Mouse (Mus musculus): ENCODE measurements around the gene Luc7l. TPM values are rescaled to one million over a fixed set of nuclear protein-coding genes. Genes with fewer than 3 reads are reported as not detected.
"Not testable (repeated sequence)": the region's sequence is repeated elsewhere in the genome, so short reads cannot be mapped to it uniquely, and the experiment has no call there.

Gene Luc7l
- total RNA-seq, 2 experiments from 2014 or later, result 44.7 to 62.8 TPM

GRCm38 (mm10) chr17:26253399-26253798 lies 703 bp downstream of the Luc7l start:
- DNase-seq, result no peak

GRCm38 (mm10) chr17:26255313-26255712 lies 2.6 kb downstream of the Luc7l start:
- DNase-seq, result no peak

GRCm38 (mm10) chr17:26261826-26262225 lies 9.1 kb downstream of the Luc7l start:
- DNase-seq, result no peak

- DNase-seq, result no peak
These were observed 9.7 kb downstream of the Luc7l start for GRCm38 (mm10) chr17:26262384-26262783.

GRCm38 (mm10) chr17:26268851-26269250 lies 16.2 kb downstream of the Luc7l start:
- no peak for DNase-seq

- not testable (repeated sequence) for DNase-seq
These were observed 16.9 kb downstream of the Luc7l start for GRCm38 (mm10) chr17:26269577-26269976.

- no peak for DNase-seq
These were observed 19.9 kb downstream of the Luc7l start for GRCm38 (mm10) chr17:26272586-26272985.

GRCm38 (mm10) chr17:26275933-26276332 lies 23.2 kb downstream of the Luc7l start:
- DNase-seq, result no peak

- DNase-seq, result peak; percentile 38
These were observed 24.0 kb downstream of the Luc7l start for GRCm38 (mm10) chr17:26276711-26277110.

- no peak for DNase-seq
These were observed 33.7 kb downstream of the Luc7l start for GRCm38 (mm10) chr17:26286199-26286955.

- DNase-seq, result no peak
These were observed 36.8 kb downstream of the Luc7l start for GRCm38 (mm10) chr17:26289475-26289874.

- not testable (repeated sequence) for DNase-seq
These were observed 45.6 kb downstream of the Luc7l start for GRCm38 (mm10) chr17:26298318-26298717.

GRCm38 (mm10) chr17:26314291-26314690 lies 61.6 kb downstream of the Luc7l start:
- peak; percentile 90 for DNase-seq

- no peak for DNase-seq
These were observed 62.8 kb downstream of the Luc7l start for GRCm38 (mm10) chr17:26315474-26315873.

GRCm38 (mm10) chr17:26318441-26318840 lies 65.7 kb downstream of the Luc7l start:
- DNase-seq, result no peak

Other genes starting within 250 kb of the Luc7l start
- 10 to 100 TPM; 15.3 to 23.8 TPM for gene Rab11fip3, start 183.3 kb upstream of the Luc7l start, total RNA-seq (2021)
- gene Decr2, start 162.6 kb upstream of the Luc7l start, total RNA-seq (2021), result 10 to 100 TPM; 50.4 to 63.7 TPM
- gene Nme4, start 157.3 kb upstream of the Luc7l start, total RNA-seq (2021), result 1 to 10 TPM; 4.5 to 6.5 TPM
- 1 to 10 TPM; 4.2 to 4.9 TPM for gene Tmem8, start 139.6 kb upstream of the Luc7l start, total RNA-seq (2021)
- 100 to 1,000 TPM; 100 to 101 TPM for gene Mrpl28, start 129.4 kb upstream of the Luc7l start, total RNA-seq (2021)
- gene Axin1, start 114.2 kb upstream of the Luc7l start, total RNA-seq (2021), result 10 to 100 TPM; 35.0 to 38.9 TPM
- gene Pdia2, start 53.8 kb upstream of the Luc7l start, total RNA-seq (2021), result 1 to 10 TPM; 1.4 to 2.2 TPM
- 10 to 100 TPM in 1 of 2 experiments, 1 to 10 TPM in 1; 8.7 to 21.2 TPM for gene Rgs11, start 49.9 kb upstream of the Luc7l start, total RNA-seq (2021)
- 10 to 100 TPM in 1 of 2 experiments, 1 to 10 TPM in 1; 8.6 to 15.8 TPM for gene Arhgdig, start 45.1 kb upstream of the Luc7l start, total RNA-seq (2021)
- gene Fam234a, start 8.7 kb upstream of the Luc7l start, total RNA-seq (2021), result 100 to 1,000 TPM in 1 of 2 experiments, 10 to 100 TPM in 1; 91.9 to 103 TPM
- 10 to 100 TPM; 43.6 to 44.0 TPM for gene Neurl1b, start 161.9 kb downstream of the Luc7l start, total RNA-seq (2021)